Mouse (Mus musculus): Measurements from ENCODE around the gene Pkd1l2.

The Pkd1l2 gene

DNA sequence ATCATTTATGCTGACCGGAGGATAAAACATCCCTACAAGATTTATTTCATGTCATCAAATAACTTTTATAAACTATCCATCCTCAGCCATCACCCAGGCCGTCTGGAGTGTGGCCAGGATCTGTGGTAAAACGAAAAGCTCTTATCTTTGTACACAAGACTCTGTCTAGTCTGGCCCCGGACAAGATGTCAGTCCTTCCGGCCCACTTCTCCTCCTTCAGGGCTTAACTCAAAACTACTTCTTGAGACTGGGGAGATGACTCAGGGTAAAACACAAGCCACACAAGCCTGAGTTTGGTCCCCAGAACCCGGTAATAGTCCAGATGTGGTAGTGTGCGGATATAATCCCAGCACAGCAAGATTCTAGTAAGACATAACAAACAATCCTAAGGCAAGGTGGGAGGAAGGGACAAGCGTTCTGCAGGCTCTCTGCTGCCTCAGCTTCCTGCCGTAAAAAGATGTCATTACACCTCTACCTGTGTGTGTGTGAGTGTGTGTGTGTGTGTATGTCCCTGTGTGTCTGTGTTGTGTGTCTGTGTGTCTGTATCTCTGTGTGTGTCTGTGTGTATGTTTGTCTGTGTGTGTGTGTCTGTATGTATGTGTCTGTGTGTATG, 804 bp upstream of the Pkd1l2 start:
- DNase-seq, result no peak

DNA sequence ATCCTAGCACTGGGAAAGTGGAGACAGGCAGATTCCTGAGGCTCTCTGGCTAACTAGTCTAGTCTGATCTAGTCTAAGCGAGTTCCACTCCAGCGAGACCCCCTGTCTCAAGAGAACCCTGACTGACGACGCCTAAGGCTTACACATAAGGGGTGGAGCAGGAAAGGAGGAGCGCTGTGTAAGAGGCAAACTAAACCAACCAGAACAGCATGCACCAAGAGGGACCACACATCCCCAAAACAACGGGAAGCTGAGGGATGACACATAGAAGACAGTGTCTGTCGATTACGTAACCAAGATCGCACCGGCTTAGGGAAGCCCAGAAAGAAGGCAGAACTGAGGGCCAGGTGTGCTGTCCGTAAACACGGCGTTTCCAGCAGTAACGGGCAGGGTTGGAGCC, 2.6 kb downstream of the Pkd1l2 start:
- DNase-seq, result no peak

DNA sequence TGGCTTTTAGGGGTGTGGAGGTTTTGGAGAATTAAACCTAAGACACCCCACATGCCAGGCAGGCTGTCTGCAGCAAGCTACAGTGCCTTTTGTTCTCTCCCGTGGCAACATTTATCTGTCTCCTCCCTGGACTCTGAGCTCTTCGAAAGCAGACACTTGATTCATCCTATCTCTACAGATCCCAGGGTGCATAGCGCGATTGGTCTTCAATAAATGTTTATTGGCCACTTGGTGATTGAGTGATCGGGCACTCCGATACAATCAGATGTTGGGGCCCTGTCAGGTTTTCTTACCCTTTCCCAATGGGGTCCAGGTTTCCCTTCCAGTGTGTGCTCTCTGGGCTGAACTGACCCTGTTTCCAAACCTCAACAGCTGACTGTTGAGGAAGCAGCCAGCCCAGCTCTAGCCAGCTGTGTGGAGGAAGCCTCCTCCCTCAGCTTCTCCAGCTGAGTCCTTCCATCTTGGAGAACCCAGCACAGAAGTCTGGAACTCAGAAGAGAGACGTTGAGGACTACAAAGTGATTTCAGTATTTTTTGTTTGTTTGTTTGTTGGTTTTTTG, 3.8 kb downstream of the Pkd1l2 start:
- no peak for DNase-seq

DNA sequence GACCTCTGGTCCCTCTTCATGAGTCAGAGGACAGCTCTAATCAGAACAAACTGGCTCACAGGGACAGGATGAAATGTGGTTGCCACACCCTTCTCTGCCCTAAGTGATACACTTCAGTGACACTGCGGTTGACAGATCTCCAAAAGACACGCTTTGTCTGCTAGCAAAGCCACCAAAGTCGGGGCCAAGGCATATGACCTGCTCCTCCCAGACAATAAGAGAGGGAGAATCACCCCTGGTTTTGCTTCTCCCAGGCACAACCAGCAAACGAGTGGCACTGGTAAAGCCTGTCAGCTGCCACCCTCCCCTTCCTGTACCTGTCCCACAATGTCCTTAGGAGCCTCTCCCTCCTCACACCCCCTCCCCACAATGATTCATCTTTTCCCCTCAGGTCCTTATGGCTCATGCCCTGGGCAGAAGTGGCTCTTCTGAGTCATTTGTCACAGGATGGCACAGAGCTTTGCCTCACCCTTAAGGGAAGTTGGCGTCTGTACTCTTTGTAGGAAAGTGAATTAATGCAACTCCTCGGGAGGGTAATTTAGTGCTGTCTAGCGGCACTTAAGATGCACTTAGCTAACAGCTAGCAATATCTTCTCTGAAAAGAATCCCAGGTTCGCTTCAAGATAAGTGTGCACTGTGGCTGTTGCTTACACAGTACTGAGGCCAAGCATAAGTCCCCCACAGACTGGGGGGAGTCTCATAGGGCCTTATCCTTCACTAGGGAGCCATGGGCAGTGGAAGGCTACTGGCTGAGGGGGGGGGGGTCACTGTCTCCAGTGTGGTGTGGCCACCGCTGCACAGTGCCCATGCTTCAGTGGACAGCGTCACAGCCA, 7.7 kb downstream of the Pkd1l2 start:
- no peak for DNase-seq

DNA sequence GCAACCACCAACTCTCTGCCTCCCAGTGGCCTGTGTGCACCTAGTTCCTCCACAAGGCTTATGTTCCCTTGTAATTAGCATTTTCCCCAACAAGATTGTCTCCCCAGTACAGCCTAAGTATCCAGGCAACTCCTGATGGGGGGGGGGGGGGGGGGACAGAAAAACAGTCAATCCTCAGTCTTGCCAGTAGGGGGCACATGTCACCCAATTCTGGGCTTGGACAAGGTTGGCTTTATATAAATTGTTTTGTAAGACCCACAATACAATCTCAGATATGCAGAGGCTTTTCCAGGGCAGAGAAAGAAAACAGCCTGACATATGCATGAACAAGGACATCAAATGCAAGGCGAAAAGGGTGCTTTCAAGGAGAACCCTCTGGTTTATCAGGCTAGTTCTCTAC, 12.5 kb downstream of the Pkd1l2 start:
- DNase-seq, result no peak

DNA sequence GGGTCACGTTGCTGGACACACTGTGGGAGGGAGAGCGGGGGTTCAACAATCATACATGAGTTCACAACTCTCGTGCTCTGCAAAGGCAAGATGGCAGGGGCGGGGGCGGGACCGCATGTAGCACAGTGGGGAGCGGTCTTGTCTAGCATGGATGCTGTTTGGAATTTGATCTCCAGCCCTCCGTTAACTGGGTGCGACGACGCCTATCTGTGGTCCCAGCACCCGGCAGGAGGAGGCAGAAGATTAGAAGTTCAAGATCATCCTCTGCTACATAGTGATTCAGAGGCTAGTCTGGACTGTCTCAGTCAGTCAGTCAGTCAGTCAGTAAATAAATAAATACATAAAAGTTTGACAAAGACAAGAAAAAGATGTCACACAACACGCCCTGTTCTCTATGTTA, 14.0 kb downstream of the Pkd1l2 start:
- no peak for DNase-seq

DNA sequence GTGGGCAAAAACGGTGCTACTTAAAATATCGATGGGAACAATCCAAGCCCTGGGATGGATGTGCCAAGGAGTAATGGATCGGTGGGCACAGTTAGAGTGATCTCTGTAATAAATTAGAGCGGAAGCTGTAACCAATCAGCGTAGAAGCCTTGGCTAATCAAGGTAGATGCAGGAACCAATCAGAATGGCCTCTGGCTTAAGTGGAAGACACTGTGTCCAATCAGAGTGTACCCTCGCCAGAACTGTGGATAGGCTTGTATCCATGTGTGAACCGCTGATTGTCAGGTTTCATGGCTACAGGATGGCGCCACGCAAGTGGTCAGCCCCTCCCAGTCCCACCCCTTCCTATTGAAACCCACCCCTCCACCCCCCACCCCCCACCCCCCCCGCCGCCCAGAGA, 14.9 kb downstream of the Pkd1l2 start:
- no peak for DNase-seq

DNA sequence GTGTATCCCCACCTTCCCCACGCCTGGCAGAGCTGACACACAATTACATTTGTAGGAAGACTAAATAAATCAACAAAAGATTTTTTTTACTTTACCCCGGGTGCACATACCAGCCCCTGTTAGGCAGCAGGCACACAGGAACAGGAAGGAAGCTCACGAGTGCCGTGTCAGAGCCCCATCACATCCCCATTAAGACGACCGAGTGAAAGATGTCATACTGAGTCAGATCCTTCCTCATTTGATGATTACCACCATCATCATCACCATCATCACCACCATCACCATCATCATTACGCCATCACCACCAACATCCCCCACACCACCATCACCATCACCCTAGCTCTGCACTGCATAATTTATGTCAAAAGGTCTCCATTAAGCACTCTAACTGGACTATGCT, 15.3 kb downstream of the Pkd1l2 start:
- DNase-seq, result no peak

DNA sequence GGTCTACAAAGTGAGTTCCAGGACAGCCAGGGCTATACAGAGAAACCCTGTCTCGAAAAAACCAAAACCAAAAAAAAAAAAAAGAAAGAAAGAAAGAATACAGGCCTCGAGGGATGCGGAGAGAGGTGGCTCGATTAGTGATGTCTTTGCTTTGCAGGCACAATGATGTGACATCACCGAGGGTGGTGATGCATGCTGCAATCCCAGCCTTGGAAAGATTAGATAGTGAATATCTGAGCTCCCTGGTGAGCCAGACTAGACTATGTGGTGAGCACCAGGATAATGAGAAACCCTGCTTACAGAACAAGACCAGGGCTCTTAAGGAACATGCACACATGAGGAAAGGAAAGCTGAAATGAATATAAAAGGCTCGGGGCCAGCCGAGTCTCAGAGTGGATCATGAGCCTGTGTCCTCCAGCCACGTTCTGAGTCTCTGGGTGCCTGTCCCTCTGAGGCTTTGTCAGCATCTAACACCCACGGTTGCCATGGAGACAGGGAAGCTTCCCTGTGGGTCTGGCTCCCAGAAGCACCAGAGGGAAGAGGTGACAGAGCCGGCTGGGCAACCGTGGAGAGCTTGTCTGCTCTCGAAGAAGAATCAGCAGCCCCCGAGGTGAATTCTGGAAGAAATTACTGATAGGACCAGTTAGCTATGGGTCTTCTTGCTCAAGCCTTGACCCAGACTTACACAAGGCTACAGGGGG, 20.9 kb downstream of the Pkd1l2 start:
- DNase-seq, result no peak

DNA sequence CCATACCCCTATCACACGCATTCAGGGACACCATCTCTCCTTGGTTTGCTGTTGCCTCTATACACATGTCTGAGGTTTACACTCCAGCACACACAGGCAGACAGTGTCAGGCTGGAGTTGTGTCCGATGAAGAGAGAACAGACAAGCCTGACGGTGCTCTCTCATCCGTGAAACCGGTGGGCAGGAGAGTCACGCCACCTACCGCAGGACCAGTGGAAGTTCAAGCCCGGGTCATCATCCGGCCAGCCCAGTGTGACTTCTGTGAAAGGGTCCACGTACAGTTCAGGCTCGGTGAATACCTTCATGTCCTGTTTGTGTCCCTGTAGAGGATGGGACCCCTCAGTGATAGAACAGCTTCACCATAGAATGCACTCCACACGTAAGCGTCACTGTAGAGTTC, 21.9 kb downstream of the Pkd1l2 start:
- DNase-seq, result no peak

DNA sequence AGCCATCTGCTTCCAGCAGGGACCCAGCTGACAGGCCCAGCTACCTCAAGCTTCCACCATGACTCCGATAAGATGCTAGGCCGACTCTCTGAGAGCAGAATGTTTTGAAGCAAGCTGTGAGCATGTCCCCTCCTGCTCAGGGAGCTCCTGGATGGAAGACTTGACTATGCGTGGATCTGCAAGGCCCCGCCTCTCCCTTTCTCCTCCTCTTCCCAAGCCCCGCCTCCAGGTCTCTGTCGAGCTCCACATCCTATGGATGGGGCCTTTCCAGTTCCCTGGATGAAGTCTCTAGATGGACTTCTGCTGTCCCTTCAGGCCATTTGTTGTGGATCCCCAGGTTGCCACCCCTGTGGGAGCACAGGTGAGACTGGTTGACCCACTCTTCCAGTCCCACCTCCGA, 23.2 kb downstream of the Pkd1l2 start:
- DNase-seq, result no peak

DNA sequence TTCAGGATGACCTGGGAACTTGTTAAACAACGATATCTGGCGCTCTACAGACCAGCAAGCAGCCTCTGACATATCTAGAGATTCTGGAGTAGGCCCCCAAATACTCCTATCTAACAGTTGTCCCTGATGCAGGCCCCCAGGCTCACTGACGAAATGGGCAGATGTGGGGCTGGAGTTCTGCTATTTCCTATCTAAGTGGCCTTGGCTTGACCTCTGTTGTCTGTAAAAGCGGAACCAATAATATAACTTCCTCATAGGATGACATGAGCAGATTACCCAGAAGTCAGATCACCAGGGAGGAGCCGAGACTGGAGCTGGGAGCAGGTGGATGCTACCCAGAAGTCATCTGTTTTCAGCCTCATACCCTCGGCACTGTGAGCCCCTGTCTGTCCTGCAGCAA, 27.2 kb downstream of the Pkd1l2 start:
- no peak for DNase-seq

DNA sequence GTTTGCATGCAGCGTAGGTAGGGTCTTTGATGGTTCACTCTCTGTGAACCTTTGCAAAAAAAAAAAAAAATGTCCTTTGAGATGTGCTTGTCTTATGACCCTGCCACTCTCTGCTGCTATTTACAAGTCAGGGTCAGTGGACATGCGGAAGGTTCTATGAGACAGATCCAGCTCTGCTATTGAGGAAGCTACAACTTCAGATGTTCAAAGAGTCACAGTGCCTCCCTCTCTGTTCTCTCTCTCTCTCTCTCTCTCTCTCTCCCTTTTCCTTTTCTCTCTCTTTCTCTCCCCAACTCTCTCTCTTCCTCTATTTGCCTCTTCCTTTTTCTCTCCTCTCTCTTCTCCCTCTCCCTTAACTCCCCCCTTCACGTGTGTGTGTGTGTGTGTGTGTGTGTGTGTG, 28.1 kb downstream of the Pkd1l2 start:
- DNase-seq, result no peak

DNA sequence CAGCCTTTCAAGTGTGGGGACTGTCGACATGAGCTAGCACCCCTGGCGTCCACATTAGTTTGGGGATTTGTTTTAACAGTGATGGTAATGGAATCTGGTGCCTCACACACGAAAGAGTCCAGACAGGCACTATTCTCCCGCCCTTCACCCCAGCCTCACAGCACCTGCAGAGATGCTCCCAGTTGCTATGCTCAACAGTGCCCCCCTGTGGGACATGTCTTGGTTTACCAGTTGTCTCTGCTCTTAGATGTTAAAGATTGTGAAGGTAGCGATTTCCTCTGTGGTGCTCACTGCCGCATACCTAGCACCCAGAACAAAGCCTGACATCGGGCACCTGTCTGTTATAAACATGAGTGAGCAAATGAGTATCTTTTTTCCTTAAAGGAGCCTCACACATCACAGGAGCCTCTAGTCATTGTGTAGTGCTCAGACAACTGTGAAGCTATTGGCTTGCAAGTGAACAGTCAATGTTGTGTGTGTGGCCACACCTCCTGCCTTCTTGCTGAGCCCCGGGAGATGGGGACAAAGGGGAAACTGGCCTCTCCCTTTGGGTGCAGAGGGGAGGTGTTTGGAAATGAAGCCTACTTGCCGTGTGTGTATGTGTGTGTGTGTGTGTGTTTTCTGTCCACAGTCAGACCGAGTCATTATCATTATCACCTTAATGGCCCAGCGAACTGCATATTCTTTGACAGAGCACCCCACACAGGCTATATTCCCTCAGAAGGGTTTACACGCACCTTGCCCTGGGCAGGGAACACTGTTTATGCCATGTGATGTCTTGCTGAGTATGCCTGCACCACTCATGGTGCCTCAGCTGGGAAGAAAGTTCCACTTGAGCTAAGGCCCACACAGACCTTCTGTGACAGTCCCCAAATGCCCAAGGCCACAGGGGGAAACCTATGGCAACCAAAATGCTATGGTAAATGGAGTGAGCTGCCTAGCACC, 28.8 kb downstream of the Pkd1l2 start:
- DNase-seq, result no peak

DNA sequence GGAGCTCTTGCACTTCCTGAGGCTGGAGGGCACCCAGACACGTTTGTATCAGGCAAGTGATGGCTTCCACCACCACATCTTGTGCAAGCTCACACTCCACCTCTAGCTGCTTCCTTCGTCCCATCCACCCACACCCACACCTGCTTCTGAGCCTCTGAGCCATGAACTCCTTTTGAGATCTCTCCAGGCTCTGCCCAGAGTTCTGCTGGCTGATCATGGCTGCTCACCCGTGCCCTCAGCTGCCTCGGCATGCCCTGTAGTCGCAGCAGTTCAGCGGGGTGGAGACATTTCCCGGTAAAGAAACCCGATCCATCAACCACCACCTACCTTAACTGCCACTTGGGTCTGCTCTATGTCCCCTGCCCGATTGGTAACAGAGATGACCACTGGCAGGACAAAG, 30.9 kb downstream of the Pkd1l2 start:
- DNase-seq, result no peak

DNA sequence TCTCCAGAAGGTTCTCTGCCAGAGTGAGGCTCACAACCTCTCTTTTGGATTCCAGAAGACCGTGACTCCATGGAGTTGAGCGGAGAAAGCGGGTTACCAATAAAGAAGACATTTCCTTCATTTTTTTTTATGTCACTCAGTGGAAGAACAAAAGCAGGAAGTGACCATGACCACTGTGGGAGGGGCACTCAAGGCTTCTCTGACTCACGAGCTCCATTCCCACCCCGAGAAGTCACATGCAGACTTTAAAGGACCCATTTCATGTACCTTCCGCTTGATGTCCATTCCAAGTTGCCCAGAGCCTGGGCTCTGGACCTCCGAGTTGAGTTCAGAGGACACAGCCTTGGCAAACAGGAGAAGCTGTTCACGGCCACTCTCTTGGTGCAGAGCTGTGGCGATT, 31.5 kb downstream of the Pkd1l2 start:
- DNase-seq, result no peak

DNA sequence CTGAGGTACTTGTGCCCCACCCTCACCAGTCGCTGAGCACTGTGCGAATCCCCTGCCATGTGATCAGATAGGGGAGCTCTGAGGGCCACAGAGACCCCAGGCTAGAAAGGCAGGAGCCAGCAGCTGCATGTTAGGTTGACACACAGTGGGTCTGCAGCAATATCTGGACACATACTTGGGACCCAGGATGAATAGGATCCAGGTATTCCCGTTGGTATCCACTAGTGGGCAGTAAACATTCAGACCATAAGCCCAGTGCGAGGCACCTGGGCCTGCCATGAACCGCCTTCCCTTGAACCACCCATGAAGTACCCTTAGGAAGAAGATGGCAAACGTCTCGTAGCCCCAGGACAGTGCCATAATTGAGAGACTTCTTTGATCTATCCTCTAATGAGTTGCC, 32.8 kb downstream of the Pkd1l2 start:
- no peak for DNase-seq

DNA sequence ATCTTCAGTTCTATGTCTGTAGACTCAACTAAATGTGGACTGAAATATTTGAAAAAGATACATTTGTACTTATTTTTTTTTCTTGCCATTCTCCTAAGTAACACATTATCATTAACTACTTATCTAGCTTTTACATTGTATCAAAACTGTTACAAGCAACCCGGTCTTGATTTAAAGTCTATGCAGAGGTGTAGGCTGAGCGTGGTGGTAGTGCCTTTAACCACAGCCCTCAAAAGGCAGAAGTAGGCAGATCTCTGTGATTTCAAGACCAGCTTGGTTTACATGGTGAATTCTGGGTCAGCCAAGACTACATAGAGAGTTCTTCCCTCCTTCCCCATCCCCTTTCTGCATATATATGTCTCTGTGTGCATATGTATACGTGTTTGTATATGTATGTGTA, 38.7 kb downstream of the Pkd1l2 start:
- DNase-seq, result no peak

DNA sequence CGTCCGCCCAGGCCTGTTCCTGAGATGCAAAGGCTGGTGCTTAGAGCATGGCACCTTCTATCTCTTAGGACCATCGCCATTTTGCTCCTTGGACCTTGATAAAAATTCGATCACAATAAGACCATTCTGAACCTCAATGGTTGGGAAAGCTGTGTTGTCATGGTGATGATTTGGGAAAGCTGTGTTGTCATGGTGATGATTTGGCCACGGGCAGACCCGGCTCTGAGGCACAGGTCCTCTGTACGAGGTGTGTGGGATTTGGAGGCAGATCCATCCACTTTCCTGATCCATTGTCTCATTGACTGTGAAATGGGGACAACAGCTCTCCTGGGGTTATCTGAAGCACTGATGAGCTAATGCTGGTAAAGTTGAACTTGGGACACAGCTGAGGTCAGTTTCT, 42.4 kb downstream of the Pkd1l2 start:
- DNase-seq, result no peak

DNA sequence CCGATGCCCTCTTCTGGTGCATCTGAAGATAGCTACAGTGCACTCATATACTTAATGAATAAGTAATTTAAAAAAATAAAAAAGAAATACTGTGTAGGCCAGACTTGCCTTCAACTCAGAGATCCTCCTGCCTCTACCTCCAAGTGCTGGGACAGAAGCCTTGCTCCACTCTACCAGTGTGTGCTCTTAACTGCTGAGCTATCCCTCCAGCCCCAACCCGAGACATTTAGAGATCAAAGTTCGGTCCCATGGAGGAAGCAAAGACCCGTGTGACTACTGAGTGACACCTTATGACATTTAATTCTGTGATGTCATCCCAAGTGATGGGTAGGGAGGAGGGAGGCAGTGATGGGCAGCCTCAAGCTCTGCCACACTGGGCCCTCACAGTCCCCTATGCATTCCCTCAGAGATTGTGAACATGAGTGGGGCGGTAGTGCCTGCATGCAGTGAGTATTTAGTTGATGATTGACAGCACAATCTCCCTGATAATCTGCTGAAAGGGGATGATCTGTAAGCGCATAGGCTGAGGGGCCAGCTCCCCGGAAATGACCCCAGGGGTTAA, 44.8 kb downstream of the Pkd1l2 start:
- no peak for DNase-seq

DNA sequence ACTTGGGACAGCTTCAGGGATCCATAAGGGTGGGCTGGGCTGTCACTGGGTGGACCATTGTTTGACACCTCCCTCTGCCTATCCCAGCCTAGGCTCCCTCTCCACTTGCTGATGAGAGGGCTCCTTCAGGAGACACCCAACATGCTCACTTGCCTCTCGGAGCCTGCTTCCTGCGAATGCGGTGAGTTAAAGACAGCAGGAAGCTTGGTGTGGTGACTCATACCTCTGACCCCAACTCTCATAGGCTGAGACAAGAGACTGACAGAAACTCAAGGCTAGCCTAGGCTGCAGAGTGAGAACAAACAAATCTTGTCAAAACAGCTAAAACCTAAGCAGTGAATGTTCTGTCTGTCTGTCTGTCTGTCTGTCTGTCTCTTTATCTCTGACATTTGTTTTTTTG, 48.9 kb downstream of the Pkd1l2 start:
- no peak for DNase-seq

DNA sequence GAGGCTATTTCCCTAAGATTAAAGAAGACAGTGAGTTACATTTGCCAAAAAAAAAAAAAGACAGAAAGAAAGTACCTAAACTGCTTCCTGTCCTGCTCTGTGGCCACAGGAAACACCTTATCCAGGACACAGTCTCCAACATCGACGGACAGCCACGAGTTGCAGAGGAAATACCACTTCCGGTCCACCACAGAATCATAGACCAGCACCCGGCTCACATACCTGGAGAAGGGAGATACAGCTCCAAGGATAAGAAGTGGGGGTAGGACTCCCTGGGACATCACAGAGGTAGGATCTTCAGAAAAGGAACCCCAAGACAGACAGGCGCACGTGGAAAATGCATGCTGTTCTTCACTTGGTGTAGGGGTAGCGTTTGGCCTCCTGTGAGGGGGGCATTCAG, 49.6 kb downstream of the Pkd1l2 start:
- DNase-seq, result no peak

All from cerebellum, adult 8-10 months (tissue).